Mouse (Mus musculus): Measurements from ENCODE around the gene Gm20388. TPM values are rescaled to one million over a fixed set of nuclear protein-coding genes. Genes with fewer than 3 reads are reported as not detected.

Gm20388 gene
- polyA plus RNA-seq, 1 experiment = 49.7 TPM

DNA sequence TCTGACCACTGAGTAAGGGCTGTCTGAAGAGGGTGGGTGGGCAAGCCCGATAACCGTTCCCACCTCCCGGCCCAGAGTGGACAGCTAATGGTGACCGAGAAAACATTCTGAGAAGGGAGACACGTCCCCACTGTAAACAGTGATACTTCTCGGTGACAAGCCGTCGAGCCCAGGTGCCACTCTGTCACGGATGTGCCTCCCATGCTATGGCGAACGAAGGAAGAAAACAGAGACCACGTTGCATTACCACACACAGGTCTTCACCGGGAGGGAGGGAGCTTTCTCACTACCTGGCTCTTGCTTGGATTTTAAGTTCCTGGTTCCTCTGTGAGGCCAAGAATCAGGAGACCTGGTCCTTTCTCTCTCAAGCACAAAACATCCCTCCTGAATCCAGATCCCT, 2637.7 kb downstream of the Gm20388 start:
- no peaks in the 10 kb centered on the region for H3K36me3 ChIP-seq (ENCODE audit: control insufficient read depth, insufficient read depth, low read length)
- peaks cover 34% of the 10 kb centered on the region for H3K4me1 ChIP-seq (ENCODE audit: control insufficient read depth, insufficient read depth, low read length)
- no peak overlapping the region for H3K4me3 ChIP-seq (ENCODE audit: insufficient read depth, low read depth, low read length)
- H3K27me3 ChIP-seq (replicated peaks; ENCODE audit: control insufficient read depth, insufficient read depth, low read length) = no peaks in the 10 kb centered on the region
- WGBS = 74% methylated on average over 13 of the region's 13 CpGs
- H3K27ac ChIP-seq (ENCODE audit: insufficient read depth, low read depth, low read length) = peak overlapping the region; percentile 95
- no peak for DNase-seq
- no peak for TF ChIP-seq POLR2A (IDR thresholded peaks at IDR 0.05; ENCODE audit: low read depth, low read length)
- TF ChIP-seq CTCF (conservative IDR thresholded peaks at IDR 0.05; ENCODE audit: insufficient read depth, insufficient read length, low read depth, low read length) = no peak

GRCm38 (mm10) chr8:122548891-122549439, 2638.3 kb downstream of the Gm20388 start:
- 82% methylated on average over 3 of the region's 3 CpGs for WGBS
- Histone ChIP-seq H3K36me3 (ENCODE audit: control insufficient read depth, insufficient read depth, low read length) (no peaks in the 10 kb centered on the region), H3K27ac (ENCODE audit: insufficient read depth, low read depth, low read length) (no peak overlapping the region), H3K4me3 (ENCODE audit: insufficient read depth, low read depth, low read length) (no peak overlapping the region), H3K4me1 (ENCODE audit: control insufficient read depth, insufficient read depth, low read length) (peaks cover 34% of the 10 kb centered on the region), H3K27me3 (replicated peaks; ENCODE audit: control insufficient read depth, insufficient read depth, low read length) (no peaks in the 10 kb centered on the region)
- TF ChIP-seq CTCF (conservative IDR thresholded peaks at IDR 0.05; ENCODE audit: insufficient read depth, insufficient read length, low read depth, low read length) (no peak), POLR2A (IDR thresholded peaks at IDR 0.05; ENCODE audit: low read depth, low read length) (no peak)
- DNase-seq = no peak

DNA sequence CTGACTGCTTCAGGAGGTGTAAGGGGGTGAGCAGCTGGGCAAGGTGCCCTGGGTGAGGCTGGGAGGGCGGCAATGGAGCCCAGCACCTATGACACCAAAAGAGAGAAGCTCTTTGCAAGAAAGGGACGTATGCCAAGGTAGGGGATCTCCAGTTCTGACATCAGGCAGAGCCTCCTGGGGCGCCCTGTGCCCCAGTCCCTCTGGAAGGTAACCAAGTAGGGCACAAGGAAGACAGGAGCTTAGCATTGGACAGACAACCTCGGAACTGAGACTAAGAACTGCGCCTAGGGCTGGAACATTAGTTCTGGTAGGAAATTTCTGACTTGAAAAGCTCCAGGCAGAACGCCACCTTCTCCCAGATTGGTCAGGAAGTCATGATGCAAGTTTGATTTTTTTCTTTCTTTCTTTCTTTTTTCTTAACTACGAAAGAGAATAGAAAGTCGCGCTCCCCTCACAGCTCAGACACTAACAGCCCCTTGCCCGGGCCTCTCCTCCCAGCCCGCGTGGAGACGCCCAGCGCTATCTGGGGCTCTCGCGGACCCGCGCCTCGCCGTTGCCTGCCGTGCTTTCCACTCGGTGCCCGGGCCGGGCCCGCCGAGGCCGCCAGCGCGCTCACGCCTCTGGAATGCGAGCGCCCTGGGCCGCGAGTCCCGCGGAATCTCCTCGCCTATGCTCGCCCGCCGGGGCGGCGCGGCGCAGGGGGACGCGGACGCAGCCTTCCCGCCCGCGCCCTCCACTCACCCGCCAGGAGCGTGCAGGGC, 2639.8 kb downstream of the Gm20388 start:
- peak; percentile 65 for DNase-seq
- Histone ChIP-seq H3K4me1 (ENCODE audit: control insufficient read depth, insufficient read depth, low read length) (peaks cover 34% of the 10 kb centered on the region), H3K27me3 (replicated peaks; ENCODE audit: control insufficient read depth, insufficient read depth, low read length) (no peaks in the 10 kb centered on the region), H3K27ac (ENCODE audit: insufficient read depth, low read depth, low read length) (peak overlapping the region; percentile 87), H3K4me3 (ENCODE audit: insufficient read depth, low read depth, low read length) (peak overlapping the region; percentile 82), H3K36me3 (ENCODE audit: control insufficient read depth, insufficient read depth, low read length) (no peaks in the 10 kb centered on the region)
- TF ChIP-seq POLR2A (IDR thresholded peaks at IDR 0.05; ENCODE audit: low read depth, low read length) = no peak
- TF ChIP-seq CTCF (conservative IDR thresholded peaks at IDR 0.05; ENCODE audit: insufficient read depth, insufficient read length, low read depth, low read length) = no peak
- WGBS = 2% methylated on average over 52 of the region's 52 CpGs

DNA sequence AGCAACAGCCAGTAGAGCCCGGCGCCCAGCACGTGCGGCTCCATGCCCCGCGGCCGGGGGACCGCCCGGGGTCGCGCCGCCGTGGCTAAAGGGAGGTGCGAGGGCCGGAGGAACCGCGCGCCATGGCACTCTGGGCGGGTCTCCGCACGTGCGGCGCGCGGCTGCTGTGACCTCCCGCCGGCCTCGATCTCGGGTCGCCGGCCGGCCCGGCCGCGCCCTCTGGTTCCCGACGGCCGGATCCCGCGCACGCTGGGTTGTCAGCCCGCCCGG, 2640.3 kb downstream of the Gm20388 start:
- peak overlapping the region; percentile 87 for H3K27ac ChIP-seq (ENCODE audit: insufficient read depth, low read depth, low read length)
- DNase-seq = no peak
- under 1% methylated on average over 42 of the region's 43 CpGs for WGBS
- H3K36me3 ChIP-seq (ENCODE audit: control insufficient read depth, insufficient read depth, low read length) = no peaks in the 10 kb centered on the region
- H3K27me3 ChIP-seq (replicated peaks; ENCODE audit: control insufficient read depth, insufficient read depth, low read length) = no peaks in the 10 kb centered on the region
- H3K4me3 ChIP-seq (ENCODE audit: insufficient read depth, low read depth, low read length) = peak overlapping the region; percentile 82
- H3K4me1 ChIP-seq (ENCODE audit: control insufficient read depth, insufficient read depth, low read length) = peaks cover 31% of the 10 kb centered on the region
- no peak for TF ChIP-seq POLR2A (IDR thresholded peaks at IDR 0.05; ENCODE audit: low read depth, low read length)
- TF ChIP-seq CTCF (conservative IDR thresholded peaks at IDR 0.05; ENCODE audit: insufficient read depth, insufficient read length, low read depth, low read length) = no peak

GRCm38 (mm10) chr8:122551265-122552051, 2640.8 kb downstream of the Gm20388 start, which contains the start of gene Piezo1:
Gene Piezo1 (minus strand): TSS chr8:122551329.
- TF ChIP-seq CTCF (conservative IDR thresholded peaks at IDR 0.05; ENCODE audit: insufficient read depth, insufficient read length, low read depth, low read length) = peak; percentile 99
- TF ChIP-seq POLR2A (IDR thresholded peaks at IDR 0.05; ENCODE audit: low read depth, low read length) = peak; percentile 60
- WGBS = 9% methylated on average over 56 of the region's 56 CpGs
- peak; percentile 96 for DNase-seq

DNA sequence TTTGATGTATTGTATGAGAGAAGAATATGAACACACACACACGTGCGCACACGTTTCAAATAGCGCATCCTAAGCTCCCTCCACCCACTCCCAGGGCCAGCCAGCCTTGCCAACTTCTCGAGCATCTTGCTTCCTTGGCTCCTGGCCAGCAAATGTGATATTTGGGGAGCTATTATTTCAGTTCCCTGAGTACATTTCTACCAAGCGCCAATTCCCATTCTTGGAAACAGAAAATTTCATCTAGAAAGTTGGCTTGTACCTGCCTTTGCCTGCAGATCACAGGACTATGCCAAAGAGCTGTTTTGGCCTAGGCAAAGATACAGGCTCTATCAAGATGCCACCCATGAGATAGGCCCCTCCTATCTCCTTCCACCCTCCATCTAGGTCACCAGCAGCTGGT, 2644.1 kb downstream of the Gm20388 start:
- H3K36me3 ChIP-seq (ENCODE audit: control insufficient read depth, insufficient read depth, low read length) = no peaks in the 10 kb centered on the region
- no peak overlapping the region for H3K4me3 ChIP-seq (ENCODE audit: insufficient read depth, low read depth, low read length)
- no peaks in the 10 kb centered on the region for H3K27me3 ChIP-seq (replicated peaks; ENCODE audit: control insufficient read depth, insufficient read depth, low read length)
- no peak for DNase-seq
- no peak for TF ChIP-seq CTCF (conservative IDR thresholded peaks at IDR 0.05; ENCODE audit: insufficient read depth, insufficient read length, low read depth, low read length)
- no peak for TF ChIP-seq POLR2A (IDR thresholded peaks at IDR 0.05; ENCODE audit: low read depth, low read length)
- peaks cover 3% of the 10 kb centered on the region; the same call in 1 of the 2 replicates for H3K4me1 ChIP-seq (ENCODE audit: control insufficient read depth, insufficient read depth, low read length)
- no peak overlapping the region for H3K27ac ChIP-seq (ENCODE audit: insufficient read depth, low read depth, low read length)
- WGBS = 76% methylated on average over 6 of the region's 6 CpGs

More at GRCm38 (mm10) chr8:122551265-122552051, 2640.8 kb downstream of the Gm20388 start, which contains the start of gene Piezo1:
- peak within 1 kb of the TSS; percentile 82 for H3K4me3 ChIP-seq (ENCODE audit: insufficient read depth, low read depth, low read length)
- no peaks in the 10 kb centered on the region for H3K36me3 ChIP-seq (ENCODE audit: control insufficient read depth, insufficient read depth, low read length)
- no peaks in the 10 kb centered on the region for H3K27me3 ChIP-seq (replicated peaks; ENCODE audit: control insufficient read depth, insufficient read depth, low read length)
- peak within 1 kb of the TSS; percentile 87 for H3K27ac ChIP-seq (ENCODE audit: insufficient read depth, low read depth, low read length)
- peaks cover 26% of the 10 kb centered on the region for H3K4me1 ChIP-seq (ENCODE audit: control insufficient read depth, insufficient read depth, low read length)

Data from kidney, adult 2 months (tissue).